In genomic region chr11:45514415-45515271, GRCm38 (mm10) we compare ENCODE assay signal across 17 mouse cellular contexts.
DNase-seq lines count a peak whose midpoint lies in the region; ATAC-seq and TF ChIP-seq lines count a peak whose summit lies in the region.
"Had no signal": no experiment of that assay in that cellular context is flagged by ENCODE, and none has a peak within 500 bp of the region (broad histone marks: within the 10 kb centered on the region; RNA-seq: fewer than 3 reads in every experiment).

No protein-coding gene starts in this region.

- H3K4me1 ChIP-seq in midbrain, embryonic 13.5 days (replicated peaks) = peaks cover 6% of the 10 kb centered on the region
- no peaks in the 10 kb centered on the region for H3K4me1 ChIP-seq in midbrain, embryonic 11.5 days (ENCODE audit: control insufficient read depth, insufficient read depth, low read length)
- H3K4me1 ChIP-seq in embryonic facial prominence, embryonic 14.5 days (ENCODE audit: control insufficient read depth, insufficient read depth, low read length) = peaks cover 4% of the 10 kb centered on the region; the same call in 1 of the 2 replicates
- 0 out of 2 replicates have a peak, but pooled peaks cover 5% of the 10 kb centered on the region for H3K4me1 ChIP-seq in hindbrain, postnatal 0 days (ENCODE audit: insufficient read depth, low read length)
- H3K4me1 ChIP-seq in neural tube, embryonic 14.5 days (ENCODE audit: control insufficient read depth, insufficient read depth, low read length) = peaks cover 10% of the 10 kb centered on the region

- 67% methylated on average over 10 of the region's 10 CpGs for WGBS in midbrain, embryonic 13.5 days
- WGBS in midbrain, embryonic 11.5 days = 79% methylated on average over 10 of the region's 10 CpGs
- WGBS in embryonic facial prominence, embryonic 14.5 days = 51% methylated on average over 10 of the region's 10 CpGs
- 57% methylated on average over 10 of the region's 10 CpGs for WGBS in hindbrain, postnatal 0 days
- 34% methylated on average over 10 of the region's 10 CpGs for WGBS in neural tube, embryonic 14.5 days

- H3K27ac ChIP-seq in midbrain, embryonic 13.5 days = peak overlapping the region; percentile 30; the same call in 1 of the 2 replicates
- H3K27ac ChIP-seq in midbrain, embryonic 11.5 days (ENCODE audit: low read depth, low read length) = no peak overlapping the region
- H3K27ac ChIP-seq in embryonic facial prominence, embryonic 14.5 days (replicated peaks; ENCODE audit: low read depth, low read length) = no peak overlapping the region
- peak overlapping the region; percentile 48 for H3K27ac ChIP-seq in hindbrain, postnatal 0 days
- H3K27ac ChIP-seq in neural tube, embryonic 14.5 days (ENCODE audit: low read depth, low read length) = peak overlapping the region; percentile 11

- H3K27me3 ChIP-seq in midbrain, embryonic 13.5 days = no peaks in the 10 kb centered on the region
- H3K27me3 ChIP-seq in midbrain, embryonic 11.5 days (ENCODE audit: control insufficient read depth, insufficient read depth, low read length) = no peaks in the 10 kb centered on the region
- H3K27me3 ChIP-seq in embryonic facial prominence, embryonic 14.5 days (replicated peaks; ENCODE audit: control insufficient read depth, insufficient read depth, low read length) = no peaks in the 10 kb centered on the region
- H3K27me3 ChIP-seq in hindbrain, postnatal 0 days (ENCODE audit: insufficient read depth, low read length) = no peaks in the 10 kb centered on the region
- no peaks in the 10 kb centered on the region for H3K27me3 ChIP-seq in neural tube, embryonic 14.5 days (ENCODE audit: control insufficient read depth, insufficient read depth, low read length)

- intact Hi-C loops in left cerebral cortex, postnatal 10 days (cut with DNase I) = no loop called here

- H3K4me3 ChIP-seq in midbrain, embryonic 13.5 days (replicated peaks) = no peak overlapping the region
- H3K4me3 ChIP-seq in midbrain, embryonic 11.5 days (ENCODE audit: low read depth, low read length) = no peak overlapping the region
- H3K4me3 ChIP-seq in embryonic facial prominence, embryonic 14.5 days (ENCODE audit: low read depth, low read length) = no peak overlapping the region
- H3K4me3 ChIP-seq in hindbrain, postnatal 0 days (ENCODE audit: low read length) = no peak overlapping the region
- no peak overlapping the region for H3K4me3 ChIP-seq in neural tube, embryonic 14.5 days (ENCODE audit: low read depth, low read length)
- H3K4me3 ChIP-seq: erythroblast, embryonic 14.5 days had no signal

- H3K36me3 ChIP-seq in midbrain, embryonic 13.5 days = no peaks in the 10 kb centered on the region
- no peaks in the 10 kb centered on the region for H3K36me3 ChIP-seq in midbrain, embryonic 11.5 days (ENCODE audit: control insufficient read depth, insufficient read depth, low read length)
- no peaks in the 10 kb centered on the region for H3K36me3 ChIP-seq in embryonic facial prominence, embryonic 14.5 days (ENCODE audit: control insufficient read depth, insufficient read depth, low read length)
- no peaks in the 10 kb centered on the region for H3K36me3 ChIP-seq in hindbrain, postnatal 0 days (ENCODE audit: insufficient read depth, low read length)
- H3K36me3 ChIP-seq in neural tube, embryonic 14.5 days (ENCODE audit: control insufficient read depth, insufficient read depth, low read length) = no peaks in the 10 kb centered on the region

- no peak for TF ChIP-seq CTCF in hindbrain, postnatal 0 days (IDR thresholded peaks at IDR 0.05; ENCODE audit: low read depth)

- ATAC-seq in midbrain, embryonic 13.5 days = peak; percentile 50; the same call in 1 of the 2 replicates
- ATAC-seq in midbrain, embryonic 11.5 days (ENCODE audit: low FRiP score) = no peak
- ATAC-seq in embryonic facial prominence, embryonic 14.5 days (ENCODE audit: low read depth) = no peak
- ATAC-seq in hindbrain, postnatal 0 days = 0 out of 2 replicates have a peak, but pooled peaks have one; percentile 35
- ATAC-seq in neural tube, embryonic 14.5 days (ENCODE audit: low read depth) = peak; percentile 72
- ATAC-seq: forebrain, embryonic 16.5 days had no signal

- no peak overlapping the region for H3K4me2 ChIP-seq in midbrain, embryonic 13.5 days (replicated peaks)
- H3K4me2 ChIP-seq in midbrain, embryonic 11.5 days = no peak overlapping the region
- no peak overlapping the region for H3K4me2 ChIP-seq in embryonic facial prominence, embryonic 14.5 days (ENCODE audit: low read depth, low read length)
- no peak overlapping the region for H3K4me2 ChIP-seq in hindbrain, postnatal 0 days (ENCODE audit: low read depth, low read length)
- H3K4me2 ChIP-seq in neural tube, embryonic 14.5 days (ENCODE audit: low read depth, low read length) = no peak overlapping the region

- H3K9ac ChIP-seq in midbrain, embryonic 13.5 days (replicated peaks) = no peak overlapping the region
- no peak overlapping the region for H3K9ac ChIP-seq in midbrain, embryonic 11.5 days (ENCODE audit: low read length)
- no peak overlapping the region for H3K9ac ChIP-seq in embryonic facial prominence, embryonic 14.5 days (ENCODE audit: low read depth, low read length)
- H3K9ac ChIP-seq in hindbrain, postnatal 0 days (replicated peaks; ENCODE audit: low read length) = no peak overlapping the region
- H3K9ac ChIP-seq in neural tube, embryonic 14.5 days (replicated peaks; ENCODE audit: low read depth, low read length) = no peak overlapping the region

- H3K9me3 ChIP-seq in midbrain, embryonic 13.5 days = no peaks in the 10 kb centered on the region
- no peaks in the 10 kb centered on the region for H3K9me3 ChIP-seq in midbrain, embryonic 11.5 days (ENCODE audit: control insufficient read depth, low read length)
- H3K9me3 ChIP-seq in embryonic facial prominence, embryonic 14.5 days (ENCODE audit: control insufficient read depth, low read length) = peaks cover 5% of the 10 kb centered on the region; the same call in 1 of the 2 replicates
- H3K9me3 ChIP-seq in hindbrain, postnatal 0 days (ENCODE audit: low read length) = no peaks in the 10 kb centered on the region
- H3K9me3 ChIP-seq in neural tube, embryonic 14.5 days (ENCODE audit: control insufficient read depth, low read length) = no peaks in the 10 kb centered on the region

- no peak for DNase-seq in midbrain, embryonic 11.5 days (ENCODE audit: low spot score, missing footprints)
- peak; percentile 77 for DNase-seq in embryonic facial prominence, embryonic 14.5 days (ENCODE audit: low spot score)
- peak; percentile 63 for DNase-seq in hindbrain, postnatal 0 days (ENCODE audit: low spot score)
- no peak for DNase-seq in left cerebral cortex, postnatal 10 days (ENCODE audit: extremely low spot score in 1 of 2, low spot score in 2 of 2)
- no peak for DNase-seq in urinary bladder, postnatal 4 days (ENCODE audit: low spot score in 2 of 2)
- DNase-seq: adrenal gland, adult 2 months; cerebellum, adult 2 months; heart, postnatal 10 days; kidney, adult 11 months; kidney, postnatal 4 days; layer of hippocampus, postnatal 36 days; left cerebral cortex, postnatal 4 days; lung, postnatal 36 days had no signal

Comparison
In these comparisons a context has a peak if more than half of its experiments do, and no peak if none do; other contexts are left out.
1. ATAC-seq: peak in midbrain, embryonic 13.5 days (single experiment), hindbrain, postnatal 0 days (single experiment) and neural tube, embryonic 14.5 days (single experiment); none in midbrain, embryonic 11.5 days (single experiment) and embryonic facial prominence, embryonic 14.5 days (single experiment).
2. H3K27ac ChIP-seq: peak in midbrain, embryonic 13.5 days (single experiment), hindbrain, postnatal 0 days (single experiment) and neural tube, embryonic 14.5 days (single experiment); none in midbrain, embryonic 11.5 days (single experiment) and embryonic facial prominence, embryonic 14.5 days (single experiment).
3. DNase-seq: peak in embryonic facial prominence, embryonic 14.5 days (single experiment) and hindbrain, postnatal 0 days (single experiment); none in midbrain, embryonic 11.5 days (single experiment), left cerebral cortex, postnatal 10 days (0 of 2) and urinary bladder, postnatal 4 days (0 of 2).